ENCODE assay signal across 8 mouse cellular contexts in genomic region chr16:96126684-96127171, GRCm38 (mm10). TPM values are rescaled to one million over a fixed set of nuclear protein-coding genes. Genes with fewer than 3 reads are reported as not detected.
DNase-seq lines count a peak whose midpoint lies in the region; ATAC-seq and TF ChIP-seq lines count a peak whose summit lies in the region.

No protein-coding gene starts in this region.

- TF ChIP-seq CTCF in heart, adult 2 months (IDR thresholded peaks at IDR 0.05), result no peak
- 0 out of 2 replicates have a peak, but pooled peaks have one; percentile 5 for TF ChIP-seq CTCF in testis, adult 2 months (IDR thresholded peaks at IDR 0.05; ENCODE audit: control insufficient read depth, insufficient read depth, insufficient replicate concordance, low read depth, low read length)

- peak overlapping the region; percentile 63 for H3K4me3 ChIP-seq in heart, adult 2 months
- H3K4me3 ChIP-seq in ES-E14 (ENCODE audit: insufficient read depth in 1 of 2, low read depth in 1 of 2, low read length in 2 of 2, poor library complexity in 1 of 2, severe bottlenecking in 1 of 2), result peak overlapping the region; percentile 88 to 99
- peak overlapping the region; percentile 96 for H3K4me3 ChIP-seq in embryonic facial prominence, embryonic 14.5 days (ENCODE audit: low read depth, low read length)
- peak overlapping the region; percentile 90 for H3K4me3 ChIP-seq in testis, adult 2 months (ENCODE audit: control insufficient read depth, low read depth, low read length)

- peak overlapping the region; percentile 92 for H3K27ac ChIP-seq in heart, adult 2 months
- peak overlapping the region; percentile 91 for H3K27ac ChIP-seq in ES-E14 (ENCODE audit: insufficient read depth, low read depth, low read length, poor library complexity, severe bottlenecking)
- peak overlapping the region; percentile 96 for H3K27ac ChIP-seq in embryonic facial prominence, embryonic 14.5 days (replicated peaks; ENCODE audit: low read depth, low read length)
- peak overlapping the region; percentile 75 for H3K27ac ChIP-seq in testis, adult 2 months (ENCODE audit: control insufficient read depth, insufficient read depth, low read depth, low read length)

- H3K36me3 ChIP-seq in heart, adult 2 months (ENCODE audit: control insufficient read depth, insufficient read depth, low read length), result peaks cover 14% of the 10 kb centered on the region; the same call in 1 of the 2 replicates
- H3K36me3 ChIP-seq in ES-E14 (ENCODE audit: control insufficient read depth, insufficient read depth, low read length, poor library complexity, severe bottlenecking), result peaks cover 34% of the 10 kb centered on the region
- H3K36me3 ChIP-seq in embryonic facial prominence, embryonic 14.5 days (ENCODE audit: control insufficient read depth, insufficient read depth, low read length), result peaks cover 47% of the 10 kb centered on the region
- H3K36me3 ChIP-seq in testis, adult 2 months (ENCODE audit: control insufficient read depth, insufficient read depth, low read length), result no peaks in the 10 kb centered on the region

- WGBS in heart, adult 2 months, result 4% methylated on average over 19 of the region's 19 CpGs
- WGBS in embryonic facial prominence, embryonic 14.5 days, result 2% methylated on average over 17 of the region's 19 CpGs

- in situ Hi-C loops in ES-E14 (cut with MboI; ENCODE audit: low sequenced_read_pairs in 2 of 2, unreplicated experiment in 2 of 2), result no loop called here

- peak overlapping the region; percentile 86 for H3K4me2 ChIP-seq in embryonic facial prominence, embryonic 14.5 days (ENCODE audit: low read depth, low read length)

- H3K4me1 ChIP-seq in heart, adult 2 months (ENCODE audit: control insufficient read depth, insufficient read depth, low read length), result 0 out of 2 replicates have a peak, but pooled peaks cover 2% of the 10 kb centered on the region
- H3K4me1 ChIP-seq in ES-E14 (ENCODE audit: control insufficient read depth in 2 of 2, insufficient read depth in 2 of 2, low read length in 2 of 2, poor library complexity in 1 of 2), result peaks cover 2 to 4% of the 10 kb centered on the region in 2 experiments; a peak in 1 of 4 replicates
- peaks cover 12% of the 10 kb centered on the region for H3K4me1 ChIP-seq in embryonic facial prominence, embryonic 14.5 days (ENCODE audit: control insufficient read depth, insufficient read depth, low read length)
- H3K4me1 ChIP-seq in testis, adult 2 months (ENCODE audit: control insufficient read depth, insufficient read depth, low read length), result peaks cover 9% of the 10 kb centered on the region

- no peak for TF ChIP-seq EP300 in heart, adult 2 months (IDR thresholded peaks at IDR 0.05; ENCODE audit: insufficient read depth, low read depth, low read length)

- no peaks in the 10 kb centered on the region for H3K79me2 ChIP-seq in heart, adult 2 months (replicated peaks; ENCODE audit: control insufficient read depth, insufficient read depth, low read length)

- intact Hi-C loops in heart, adult 2 months (cut with DNase I), result no loop called here
- intact Hi-C loops in heart, postnatal 25 days (cut with DNase I), result loop anchor here (2.0 kb wide), 1 partner anchor 44 kb away; the partner anchor contains the start of gene Brwd1

- no peaks in the 10 kb centered on the region for H3K9me3 ChIP-seq in ES-E14 (ENCODE audit: control insufficient read depth, insufficient read depth, low read depth, low read length)
- no peaks in the 10 kb centered on the region for H3K9me3 ChIP-seq in embryonic facial prominence, embryonic 14.5 days (ENCODE audit: control insufficient read depth, low read length)

- no peak for TF ChIP-seq POLR2A in heart, adult 2 months (IDR thresholded peaks at IDR 0.05; ENCODE audit: insufficient read depth, low read depth, low read length)
- no peak for TF ChIP-seq POLR2A in testis, adult 2 months (IDR thresholded peaks at IDR 0.05; ENCODE audit: control insufficient read depth, low read depth, low read length)

- no peak for DNase-seq in heart, adult 2 months
- DNase-seq in heart, postnatal 25 days (ENCODE audit: low spot score), result no peak
- no peak for DNase-seq in ES-E14 (ENCODE audit: low read depth, low spot score)
- peak; percentile 80 for DNase-seq in embryonic facial prominence, embryonic 14.5 days (ENCODE audit: low spot score)
- peak; percentile 48 for DNase-seq in induced T-regulatory cell, adult 2 months (ENCODE audit: low read depth)
- peak; percentile 35 to 41 for DNase-seq in lung, postnatal 4 days

- no peak for ATAC-seq in embryonic facial prominence, embryonic 14.5 days (ENCODE audit: low read depth)
- no peak for ATAC-seq in CD4-positive, CD25-positive, alpha-beta regulatory T cell, adult 4 months

- H3K9ac ChIP-seq in heart, adult 2 months (ENCODE audit: low read depth, low read length), result peak overlapping the region; percentile 84
- H3K9ac ChIP-seq in ES-E14 (ENCODE audit: insufficient read depth, low read depth, low read length, poor library complexity, severe bottlenecking), result peak overlapping the region; percentile 95
- peak overlapping the region; percentile 99 for H3K9ac ChIP-seq in embryonic facial prominence, embryonic 14.5 days (ENCODE audit: low read depth, low read length)

- H3K27me3 ChIP-seq in heart, adult 2 months (ENCODE audit: control insufficient read depth, insufficient read depth, low read length), result no peaks in the 10 kb centered on the region
- H3K27me3 ChIP-seq in embryonic facial prominence, embryonic 14.5 days (replicated peaks; ENCODE audit: control insufficient read depth, insufficient read depth, low read length), result no peaks in the 10 kb centered on the region
- H3K27me3 ChIP-seq in testis, adult 2 months (ENCODE audit: control insufficient read depth, insufficient read depth, low read length), result no peaks in the 10 kb centered on the region

TF ChIP-seq in ES-E14, 5 proteins besides CTCF, POLR2A, EP300 and RAD21:
- TF ChIP-seq HCFC1 (IDR thresholded peaks at IDR 0.05; ENCODE audit: borderline replicate concordance, insufficient read depth, low read length), result no peak
- no peak for TF ChIP-seq ZC3H11A (IDR thresholded peaks at IDR 0.05; ENCODE audit: borderline replicate concordance, low read depth, low read length)
- TF ChIP-seq ZNF384 (IDR thresholded peaks at IDR 0.05; ENCODE audit: low read depth, low read length), result no peak
- TF ChIP-seq MAFK (IDR thresholded peaks at IDR 0.05; ENCODE audit: insufficient read depth, low read depth, low read length), result no peak
- no peak for TF ChIP-seq CHD2 (IDR thresholded peaks at IDR 0.05; ENCODE audit: low read depth, low read length)

RNA-seq across cellular contexts. Expression of gene Hmgn1, which starts 0.8 kb away (rescaled TPM):
- total RNA-seq in heart, adult 2 months (2021), result 10 to 100 TPM; 47.9 to 53.1 TPM
- polyA plus RNA-seq in heart, adult 2 months (2012; rRNA removed), result 14.6 and 27.9 TPM in 2 replicates
- 10 to 100 TPM; 52.9 to 56.6 TPM for total RNA-seq in heart, postnatal 25 days (2021)
- total RNA-seq in ES-E14 (2012; rRNA removed), result 278 and 403 TPM in 2 replicates
- 528 and 592 TPM in 2 replicates for polyA plus RNA-seq in embryonic facial prominence, embryonic 14.5 days (2014; fragmentation: Nextera tagmentation; extraction: Ambion mirVana)
- polyA plus RNA-seq in testis, adult 2 months (2012; rRNA removed), result 16.3 and 17.3 TPM in 2 replicates
- 10 to 100 TPM; 62.4 to 79.5 TPM for polyA plus RNA-seq in CD4-positive, CD25-positive, alpha-beta regulatory T cell, adult 4 months (2017; shearing (Covaris generic))

RNA-seq across cellular contexts. Expression of gene Wrb, which starts 18.5 kb away (rescaled TPM):
- total RNA-seq in heart, adult 2 months (2021), result 10 to 100 TPM; 16.1 to 18.9 TPM
- 32.6 and 32.7 TPM in 2 replicates for polyA plus RNA-seq in heart, adult 2 months (2012; rRNA removed)
- 10 to 100 TPM; 14.6 to 15.8 TPM for total RNA-seq in heart, postnatal 25 days (2021)
- total RNA-seq in ES-E14 (2012; rRNA removed), result 93.7 and 126 TPM in 2 replicates
- polyA plus RNA-seq in embryonic facial prominence, embryonic 14.5 days (2014; fragmentation: Nextera tagmentation; extraction: Ambion mirVana), result 61.3 and 63.0 TPM in 2 replicates
- 34.6 and 37.3 TPM in 2 replicates for polyA plus RNA-seq in testis, adult 2 months (2012; rRNA removed)
- polyA plus RNA-seq in CD4-positive, CD25-positive, alpha-beta regulatory T cell, adult 4 months (2017; shearing (Covaris generic)), result 10 to 100 TPM; 19.1 to 21.4 TPM

RNA-seq across cellular contexts. Expression of gene Brwd1, which starts 44.4 kb away (rescaled TPM):
- total RNA-seq in heart, adult 2 months (2021), result 10 to 100 TPM; 65.5 to 88.7 TPM
- polyA plus RNA-seq in heart, adult 2 months (2012; rRNA removed), result 24.4 and 43.8 TPM in 2 replicates
- total RNA-seq in heart, postnatal 25 days (2021), result 10 to 100 TPM; 72.0 to 78.2 TPM
- total RNA-seq in ES-E14 (2012; rRNA removed), result 117 and 146 TPM in 2 replicates
- 107 and 108 TPM in 2 replicates for polyA plus RNA-seq in embryonic facial prominence, embryonic 14.5 days (2014; fragmentation: Nextera tagmentation; extraction: Ambion mirVana)
- polyA plus RNA-seq in testis, adult 2 months (2012; rRNA removed), result 25.3 and 26.6 TPM in 2 replicates
- 10 to 100 TPM; 54.9 to 60.0 TPM for polyA plus RNA-seq in CD4-positive, CD25-positive, alpha-beta regulatory T cell, adult 4 months (2017; shearing (Covaris generic))

Comparison
In these comparisons a context has a peak if more than half of its experiments do, and no peak if none do; other contexts are left out.
1. DNase-seq: peak in embryonic facial prominence, embryonic 14.5 days (single experiment), induced T-regulatory cell, adult 2 months (single experiment) and lung, postnatal 4 days (2 of 2); none in heart, adult 2 months (0 of 2), heart, postnatal 25 days (single experiment) and ES-E14 (single experiment).
2. Peak in every context shown above with its lines, with median percentiles within 50 percentile points of each other: H3K27ac ChIP-seq, H3K4me3 ChIP-seq and H3K9ac ChIP-seq.